Mouse (Mus musculus) layer of hippocampus, postnatal 25 days (tissue): ENCODE data around the gene Gm7029. TPM values are rescaled to one million over a fixed set of nuclear protein-coding genes. Genes with fewer than 3 reads are reported as not detected.
A peak's percentile ranks its signal among the peaks of the same experiment; 100 is the strongest.

Experiments used
- DNase-seq, 2 experiments: peaks; one replicate each; pipeline ENCODE4 v3.0.0; 2022; ENCODE audit warnings: mixed read lengths in 2 of 2, low spot score in 1 of 2; ENCODE audit errors: extremely low spot score in 1 of 2
- total RNA-seq, 2 experiments: library from RNA; stranded (reverse); gene quantifications; 2 replicates each; pipeline ENCODE4 v1.2.3; 2021

Gm7029 gene
- total RNA-seq, 2 experiments from 2014 or later, result not detected

DNA sequence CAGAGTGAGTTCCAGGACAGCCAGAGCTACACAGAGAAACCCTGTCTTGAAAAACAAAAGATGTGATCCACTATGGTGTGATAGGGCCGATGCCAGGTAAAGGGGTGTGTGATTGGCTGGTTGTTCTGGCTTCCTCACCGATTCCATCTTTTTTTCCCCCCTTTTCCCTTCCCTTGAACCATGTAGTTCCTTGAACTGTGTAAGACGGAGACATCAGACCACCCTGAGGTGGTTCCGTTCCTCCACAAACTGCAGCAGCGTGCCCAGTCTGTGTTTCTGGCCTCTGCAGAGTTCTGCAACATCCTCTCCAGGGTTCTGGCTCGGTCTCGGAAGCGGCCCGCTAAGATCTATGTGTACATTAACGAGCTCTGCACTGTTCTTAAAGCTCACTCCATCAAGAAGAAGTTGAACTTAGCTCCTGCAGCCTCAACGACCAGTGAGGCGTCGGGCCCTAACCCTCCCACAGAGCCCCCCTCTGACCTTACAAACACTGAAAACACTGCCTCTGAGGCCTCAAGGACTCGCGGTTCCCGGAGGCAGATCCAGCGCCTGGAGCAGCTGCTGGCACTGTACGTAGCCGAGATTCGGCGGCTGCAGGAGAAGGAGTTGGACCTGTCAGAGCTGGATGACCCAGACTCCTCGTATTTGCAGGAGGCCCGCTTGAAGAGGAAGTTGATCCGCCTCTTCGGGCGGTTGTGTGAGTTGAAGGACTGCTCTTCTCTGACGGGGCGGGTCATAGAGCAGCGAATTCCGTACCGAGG lies 37.6 kb downstream of the Gm7029 start:
- no peak for DNase-seq

DNA sequence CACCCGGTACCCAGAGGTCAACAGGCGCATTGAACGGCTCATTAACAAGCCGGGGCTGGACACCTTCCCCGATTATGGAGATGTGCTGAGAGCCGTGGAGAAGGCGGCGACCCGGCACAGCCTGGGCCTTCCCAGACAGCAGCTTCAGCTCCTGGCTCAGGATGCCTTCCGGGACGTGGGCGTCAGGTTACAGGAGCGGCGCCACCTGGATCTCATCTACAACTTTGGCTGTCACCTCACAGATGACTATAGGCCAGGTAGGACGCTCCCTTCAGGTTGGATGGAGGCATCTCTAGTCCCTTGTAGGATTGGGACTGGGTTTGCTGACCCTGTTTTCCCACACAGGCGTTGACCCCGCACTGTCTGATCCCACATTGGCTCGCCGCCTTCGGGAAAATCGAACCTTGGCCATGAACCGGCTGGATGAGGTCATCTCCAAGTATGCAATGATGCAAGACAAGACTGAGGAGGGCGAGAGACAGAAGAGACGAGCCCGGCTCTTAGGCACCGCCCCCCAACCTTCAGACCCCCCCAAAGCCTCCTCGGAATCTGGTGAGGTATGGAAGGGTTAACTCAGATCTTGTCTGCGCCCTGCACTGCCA lies 38.3 kb downstream of the Gm7029 start:
- DNase-seq, result no peak

DNA sequence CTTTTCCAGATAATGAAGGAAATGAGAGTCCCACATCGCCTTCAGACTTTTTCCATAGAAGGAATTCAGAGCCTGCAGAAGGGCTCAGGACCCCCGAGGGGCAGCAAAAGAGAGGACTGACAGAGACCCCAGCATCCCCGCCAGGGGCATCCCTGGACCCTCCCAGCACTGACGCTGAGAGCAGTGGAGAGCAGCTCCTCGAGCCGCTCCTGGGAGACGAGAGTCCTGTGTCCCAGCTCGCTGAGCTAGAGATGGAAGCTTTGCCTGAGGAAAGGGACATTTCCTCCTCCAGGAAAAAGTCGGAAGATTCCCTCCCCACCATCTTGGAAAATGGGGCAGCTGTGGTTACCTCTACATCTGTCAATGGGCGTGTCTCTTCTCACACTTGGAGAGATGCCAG lies 39.6 kb downstream of the Gm7029 start:
- DNase-seq, result no peak

DNA sequence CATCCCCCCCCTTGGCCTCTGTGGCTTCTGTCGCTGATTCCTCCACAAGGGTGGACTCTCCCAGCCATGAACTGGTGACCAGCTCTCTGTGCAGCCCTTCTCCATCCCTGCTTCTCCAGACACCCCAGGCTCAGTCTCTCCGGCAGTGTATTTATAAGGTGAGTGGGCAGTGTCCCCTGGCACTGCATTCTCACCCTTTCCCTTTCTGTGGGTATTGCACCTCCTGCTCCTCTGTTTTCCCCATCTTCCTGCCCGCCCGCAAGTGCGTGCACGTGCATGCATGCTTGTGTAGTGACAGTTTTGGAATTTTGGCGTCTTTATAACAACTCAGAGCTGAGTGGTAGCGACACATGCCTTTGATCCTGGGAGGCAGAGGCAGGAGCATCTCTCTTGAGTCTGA lies 40.3 kb downstream of the Gm7029 start:
- DNase-seq, result no peak

DNA sequence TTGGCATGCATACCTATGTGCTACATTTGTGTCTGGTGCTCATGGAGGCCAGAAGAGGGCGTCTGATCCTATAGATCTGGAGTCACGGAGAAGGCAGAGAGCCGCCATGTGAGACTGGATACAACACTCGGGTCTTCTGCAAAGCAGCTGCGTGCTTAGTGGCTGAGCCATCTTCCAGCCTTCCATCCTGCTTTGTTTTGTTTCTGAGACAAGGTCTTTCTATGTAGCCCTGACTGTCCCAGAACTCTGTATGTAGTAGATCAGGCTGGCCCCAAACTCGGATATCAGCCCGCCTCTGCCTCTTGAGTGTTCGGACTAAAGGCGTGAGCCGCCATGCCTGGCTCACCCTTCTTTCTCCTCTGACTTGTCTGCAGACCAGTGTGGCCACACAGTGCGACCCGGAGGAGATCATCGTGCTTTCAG lies 41.3 kb downstream of the Gm7029 start:
- DNase-seq, result no peak

DNA sequence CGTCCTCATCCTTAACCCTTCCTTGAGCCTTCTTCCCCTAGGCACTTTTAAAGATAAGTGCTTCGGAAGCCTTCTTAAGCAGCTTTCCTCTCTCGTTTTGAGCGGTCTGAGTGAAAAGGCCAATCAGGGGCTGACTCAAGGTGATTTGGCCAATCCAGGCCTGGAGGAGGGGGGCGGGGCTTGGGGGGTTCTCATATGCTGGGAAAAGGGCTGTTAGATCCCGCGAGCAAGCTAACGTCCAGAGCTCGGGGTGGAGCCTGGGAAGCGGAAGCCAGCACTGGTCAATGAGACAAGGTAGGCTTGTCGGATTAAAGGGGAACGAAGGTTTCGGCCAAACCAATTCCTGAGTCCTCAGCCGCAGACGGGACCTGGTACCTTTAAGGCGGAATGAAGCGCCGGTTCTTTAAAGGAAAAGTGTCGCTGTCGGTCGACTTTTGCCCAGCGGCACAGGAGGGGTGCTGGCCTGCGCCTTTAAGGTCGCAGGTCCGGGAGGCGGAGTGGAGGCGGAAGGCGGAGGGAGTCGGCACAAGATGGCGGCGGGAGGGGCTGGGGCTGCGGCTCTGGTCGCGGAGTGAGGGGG lies 42.1 kb downstream of the Gm7029 start, which contains the start of the genes Tapbp and Zbtb22:
Gene Tapbp, plus strand, starts transcription at position 229 of the 580 bp plus-strand sequence.
Gene Zbtb22, plus strand, starts transcription at position 234 of the 580 bp plus-strand sequence.
- peak; percentile 83 to 85 for DNase-seq

DNA sequence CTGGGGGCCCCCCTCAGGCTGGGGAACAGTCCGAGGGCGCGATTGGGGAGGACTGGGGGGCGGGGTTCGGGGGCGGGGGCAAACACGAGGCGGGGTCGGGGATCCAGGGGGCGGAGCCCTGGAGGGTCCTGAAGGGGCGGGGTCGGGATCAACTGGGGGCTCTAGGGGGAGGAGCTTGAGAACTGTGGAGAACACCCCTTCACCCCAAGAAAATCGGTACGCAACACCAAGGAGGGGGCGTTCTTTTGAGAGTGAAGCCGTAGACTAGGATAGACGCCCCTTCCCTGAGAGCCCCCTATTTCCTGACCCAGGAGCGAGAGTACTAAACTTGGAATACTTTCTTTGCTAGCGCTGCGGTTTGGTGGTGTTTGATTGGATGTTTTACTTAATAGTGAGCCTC lies 42.7 kb downstream of the Gm7029 start:
- DNase-seq, result no peak

DNA sequence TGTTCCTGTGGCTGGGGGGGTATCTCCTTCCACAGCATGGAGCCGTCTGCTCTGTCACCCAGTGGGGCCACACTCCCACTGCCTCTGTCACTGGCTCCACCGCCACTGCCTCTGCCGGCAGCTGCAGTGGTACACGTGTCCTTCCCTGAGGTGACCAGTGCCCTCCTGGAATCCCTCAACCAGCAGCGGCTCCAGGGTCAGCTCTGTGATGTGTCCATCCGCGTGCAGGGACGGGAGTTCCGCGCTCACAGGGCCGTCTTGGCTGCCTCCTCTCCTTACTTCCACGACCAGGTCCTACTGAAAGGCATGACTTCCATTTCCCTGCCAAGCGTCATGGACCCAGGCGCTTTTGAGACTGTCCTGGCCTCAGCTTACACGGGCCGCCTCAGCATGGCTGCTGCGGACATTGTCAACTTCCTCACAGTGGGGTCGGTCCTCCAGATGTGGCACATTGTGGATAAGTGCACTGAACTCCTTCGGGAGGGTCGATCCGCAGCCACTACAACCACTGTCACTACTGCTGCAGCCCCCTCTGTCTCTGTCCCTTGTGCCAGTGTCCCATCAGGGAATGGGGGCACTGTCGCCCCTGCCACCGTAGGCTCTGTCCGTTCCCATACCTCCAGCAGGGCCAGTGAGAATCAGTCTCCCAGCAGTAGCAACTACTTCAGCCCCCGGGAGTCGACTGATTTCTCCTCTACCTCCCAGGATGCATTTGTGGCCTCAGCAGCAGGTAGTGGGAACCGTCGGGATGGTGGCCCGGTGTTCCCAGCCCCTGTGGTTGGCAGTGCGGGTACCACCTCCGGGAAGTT lies 43.4 kb downstream of the Gm7029 start:
- DNase-seq, result no peak

DNA sequence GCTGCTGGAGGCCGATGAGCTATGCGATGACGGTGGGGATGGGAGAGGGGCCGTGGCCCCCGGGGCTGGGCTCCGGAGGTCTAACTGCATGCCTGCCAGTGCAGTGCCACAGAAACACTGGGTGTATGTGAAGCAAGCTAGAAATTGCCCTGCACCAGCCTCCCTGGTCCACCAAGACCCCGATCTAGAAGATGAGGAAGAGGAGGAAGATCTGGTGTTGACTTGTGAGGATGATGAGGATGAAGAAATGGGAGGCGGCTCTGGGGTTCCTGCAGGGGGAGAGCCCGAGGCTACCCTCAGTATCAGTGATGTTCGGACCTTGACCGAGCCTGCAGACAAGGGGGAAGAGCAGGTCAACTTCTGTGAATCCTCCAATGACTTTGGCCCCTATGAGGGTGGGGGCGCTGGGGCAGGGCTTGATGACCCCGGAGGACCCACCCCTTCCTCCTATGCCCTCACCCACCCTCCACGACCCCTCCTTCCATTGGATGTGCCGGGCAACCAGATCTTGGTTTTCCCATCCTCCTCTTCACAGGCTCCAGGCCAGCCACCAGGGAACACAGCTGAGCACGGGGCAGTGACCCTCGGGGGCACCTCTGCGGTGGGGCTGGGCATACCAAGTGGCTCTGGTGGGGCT lies 44.1 kb downstream of the Gm7029 start:
- DNase-seq, result no peak

DNA sequence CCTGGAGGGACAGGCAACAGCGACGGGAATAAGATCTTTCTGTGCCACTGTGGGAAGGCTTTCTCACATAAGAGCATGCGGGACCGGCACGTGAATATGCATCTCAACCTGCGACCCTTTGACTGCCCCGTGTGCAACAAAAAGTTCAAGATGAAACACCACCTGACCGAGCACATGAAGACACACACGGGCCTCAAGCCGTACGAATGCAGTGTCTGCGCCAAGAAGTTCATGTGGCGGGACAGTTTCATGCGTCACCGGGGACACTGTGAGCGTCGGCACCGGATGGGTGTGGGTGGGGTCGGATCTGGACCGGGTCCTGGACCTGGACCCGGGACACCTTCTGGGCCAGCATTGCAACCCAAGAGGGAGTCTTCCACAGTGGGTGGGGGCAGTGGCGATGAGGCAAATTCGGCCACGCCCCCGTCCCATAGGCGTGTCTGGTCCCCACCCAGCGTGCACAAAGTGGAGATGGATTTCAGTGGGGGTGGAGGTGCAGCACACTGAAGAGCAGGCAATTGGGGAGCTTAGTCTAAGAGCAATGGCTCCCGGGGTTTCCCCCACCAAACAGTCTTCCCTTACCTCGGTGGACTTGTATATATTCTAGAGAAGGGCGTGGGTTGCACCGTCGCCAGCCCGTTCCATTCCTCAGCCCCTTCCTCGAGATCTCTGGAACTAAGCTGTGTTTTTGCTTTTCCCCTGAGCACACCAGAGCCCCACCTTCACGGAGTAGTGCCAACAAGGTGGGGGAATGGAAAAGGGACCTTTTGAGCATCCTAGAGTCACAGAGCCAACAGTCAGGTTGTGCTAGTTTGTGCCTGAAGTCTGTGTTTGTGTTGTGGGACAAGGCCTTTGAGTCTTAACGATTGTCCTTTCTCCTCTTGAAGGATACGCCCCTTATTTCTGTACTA lies 44.9 kb downstream of the Gm7029 start:
- no peak for DNase-seq

DNA sequence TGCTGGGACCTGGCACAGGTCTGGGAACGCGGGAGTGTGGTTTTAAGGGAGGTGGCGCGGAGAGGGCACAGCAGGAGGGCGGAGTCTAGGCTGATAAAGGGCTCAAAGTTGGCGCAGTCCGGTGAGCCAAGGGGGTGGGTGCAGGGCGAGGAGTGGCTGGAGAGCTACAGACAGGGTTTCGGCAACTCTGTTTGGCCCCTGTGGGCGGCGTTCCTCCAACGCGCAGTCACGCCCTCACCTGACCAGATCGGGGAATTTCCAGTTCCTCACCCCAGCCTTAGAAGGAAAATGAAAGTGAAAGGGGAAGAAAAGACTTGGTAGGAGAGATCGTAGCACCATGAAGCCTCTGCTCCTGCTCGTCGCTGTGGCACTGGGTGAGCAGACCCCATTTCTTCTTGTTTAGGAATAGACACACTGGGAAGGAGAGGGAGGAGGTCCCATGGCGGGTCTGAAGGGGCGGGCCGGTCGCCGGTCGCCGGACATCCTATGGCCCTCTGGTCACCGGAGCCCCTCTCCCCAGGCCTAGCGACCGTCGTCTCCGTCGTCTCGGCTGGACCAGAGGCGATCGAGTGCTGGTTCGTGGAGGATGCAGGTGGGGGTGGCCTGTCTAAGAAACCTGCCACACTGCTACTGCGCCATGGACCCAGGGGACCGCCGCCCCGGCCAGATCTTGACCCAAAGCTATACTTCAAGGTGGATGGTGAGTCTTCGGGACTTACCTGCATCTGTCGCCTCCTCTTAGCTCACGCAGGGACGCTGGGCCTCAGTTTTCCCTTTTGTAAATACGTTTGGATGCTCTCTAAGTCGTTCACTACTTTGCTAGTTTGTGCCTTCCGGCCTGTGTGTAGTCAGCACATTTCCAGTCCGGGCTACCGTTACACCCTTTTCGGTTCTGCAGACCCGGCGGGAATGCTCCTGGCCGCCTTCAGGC lies 46.0 kb downstream of the Gm7029 start:
- DNase-seq, result peak in 1 of 2 experiments; percentile 29

DNA sequence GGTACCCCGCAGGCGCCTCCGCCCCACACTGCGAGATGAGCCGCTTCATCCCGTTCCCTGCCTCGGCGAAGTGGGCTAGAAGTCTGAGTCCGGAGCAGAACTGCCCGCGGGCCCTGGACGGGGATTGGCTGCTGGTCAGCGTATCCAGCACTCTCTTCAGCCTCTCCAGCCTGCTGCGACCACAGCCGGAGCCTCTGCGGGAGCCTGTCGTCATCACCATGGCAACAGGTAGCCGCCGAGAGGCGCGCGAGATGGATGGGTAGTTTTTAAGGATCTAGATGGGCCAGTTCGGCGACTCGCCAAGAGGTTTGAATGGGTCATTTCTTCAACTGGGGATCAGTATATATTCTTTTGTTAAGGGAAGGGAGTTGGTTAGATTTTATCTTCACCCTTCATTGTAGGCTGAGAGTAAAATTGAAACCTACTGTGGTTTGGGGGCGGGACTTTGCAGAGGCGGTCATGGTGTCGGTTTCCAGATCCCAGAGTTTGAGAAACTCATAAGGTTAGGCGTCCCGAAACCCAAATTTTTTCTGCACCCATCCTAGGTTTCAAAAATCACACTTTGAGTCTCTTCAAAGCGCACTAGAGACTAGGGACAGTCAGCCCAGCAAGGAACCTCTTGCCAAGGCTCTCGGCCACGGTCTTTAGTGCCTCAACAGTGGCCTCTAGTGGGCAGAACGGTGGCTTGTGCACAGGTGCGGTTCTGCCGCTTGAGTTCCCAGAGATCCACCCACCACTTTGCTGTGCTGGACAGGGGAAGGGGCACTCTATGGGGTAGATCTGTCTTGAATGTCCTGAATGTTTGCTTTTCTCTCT lies 46.9 kb downstream of the Gm7029 start:
- peak; percentile 58 to 87 for DNase-seq

DNA sequence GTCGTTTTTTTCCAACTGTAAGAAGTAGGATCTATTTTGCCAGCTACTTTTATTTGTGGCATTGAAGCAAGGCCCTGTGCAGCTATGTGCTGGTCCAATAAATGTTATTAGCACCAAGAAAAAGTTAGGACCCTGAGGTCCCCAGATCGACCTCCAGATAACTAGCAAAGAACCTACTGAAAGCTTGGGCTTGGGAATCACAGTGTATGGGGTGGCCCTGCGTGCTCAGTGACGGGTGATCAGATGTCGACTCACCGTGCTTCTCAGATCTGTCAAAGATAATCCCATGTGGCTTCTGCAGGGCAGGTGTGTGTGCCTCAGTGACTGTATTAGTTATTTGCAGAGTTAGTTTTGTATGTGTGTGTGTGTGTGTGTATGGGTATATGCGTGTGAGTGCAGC lies 47.7 kb downstream of the Gm7029 start:
- no peak for DNase-seq
